ENCODE assay signal across 8 mouse cellular contexts in genomic region chr17:29188989-29189388, GRCm38 (mm10). TPM values are rescaled to one million over a fixed set of nuclear protein-coding genes. Genes with fewer than 3 reads are reported as not detected.
A peak's percentile ranks its signal among the peaks of the same experiment; 100 is the strongest.
DNase-seq lines count a peak whose midpoint lies in the region; ATAC-seq lines count a peak whose summit lies in the region.

No protein-coding gene starts in this region.

- H3K9ac ChIP-seq in kidney, embryonic 15.5 days: 0 out of 2 replicates have a peak overlapping the region, but pooled peaks have one; percentile 7
- H3K9ac ChIP-seq in neural tube, embryonic 15.5 days (replicated peaks): no peak overlapping the region

- H3K4me2 ChIP-seq in kidney, embryonic 15.5 days: peak overlapping the region; percentile 58
- H3K4me2 ChIP-seq in neural tube, embryonic 15.5 days: peak overlapping the region; percentile 34

- H3K4me1 ChIP-seq in kidney, embryonic 15.5 days: peaks cover 52% of the 10 kb centered on the region
- H3K4me1 ChIP-seq in limb, embryonic 10.5 days: peaks cover 74% of the 10 kb centered on the region
- peaks cover 27% of the 10 kb centered on the region for H3K4me1 ChIP-seq in neural tube, embryonic 15.5 days

- no peaks in the 10 kb centered on the region for H3K36me3 ChIP-seq in kidney, embryonic 15.5 days
- H3K36me3 ChIP-seq in limb, embryonic 10.5 days: no peaks in the 10 kb centered on the region
- no peaks in the 10 kb centered on the region for H3K36me3 ChIP-seq in neural tube, embryonic 15.5 days

- peak overlapping the region; percentile 18 for H3K4me3 ChIP-seq in kidney, embryonic 15.5 days (replicated peaks)
- H3K4me3 ChIP-seq in limb, embryonic 10.5 days: peak overlapping the region; percentile 37
- no peak overlapping the region for H3K4me3 ChIP-seq in neural tube, embryonic 15.5 days (replicated peaks)

- H3K27ac ChIP-seq in kidney, embryonic 15.5 days: no peak overlapping the region
- H3K27ac ChIP-seq in limb, embryonic 10.5 days: peak overlapping the region; percentile 80
- H3K27ac ChIP-seq in neural tube, embryonic 15.5 days (replicated peaks): no peak overlapping the region

- H3K27me3 ChIP-seq in kidney, embryonic 15.5 days: no peaks in the 10 kb centered on the region
- H3K27me3 ChIP-seq in limb, embryonic 10.5 days (ENCODE audit: low read depth, poor library complexity, severe bottlenecking): 0 out of 2 replicates have a peak, but pooled peaks cover 6% of the 10 kb centered on the region
- no peaks in the 10 kb centered on the region for H3K27me3 ChIP-seq in neural tube, embryonic 15.5 days (replicated peaks)

- 6% methylated on average over 12 of the region's 12 CpGs for WGBS in kidney, embryonic 15.5 days
- WGBS in limb, embryonic 10.5 days: 3% methylated on average over 12 of the region's 12 CpGs
- 15% methylated on average over 12 of the region's 12 CpGs for WGBS in neural tube, embryonic 15.5 days

- no peak for DNase-seq in kidney, adult 8-10 months
- DNase-seq in embryo, embryonic 9.5 days (ENCODE audit: extremely low spot score): peak; percentile 72
- peak; percentile 72 for DNase-seq in limb, embryonic 10.5 days (ENCODE audit: low spot score)
- no peak for DNase-seq in frontal cortex, adult 2 months (ENCODE audit: extremely low spot score in 1 of 2, low spot score in 1 of 2)
- DNase-seq in cerebellum, adult 8-10 months: no peak
- DNase-seq in adrenal gland, postnatal 10 days: no peak

- no peaks in the 10 kb centered on the region for H3K9me3 ChIP-seq in kidney, embryonic 15.5 days (replicated peaks)
- H3K9me3 ChIP-seq in limb, embryonic 10.5 days (replicated peaks): no peaks in the 10 kb centered on the region
- no peaks in the 10 kb centered on the region for H3K9me3 ChIP-seq in neural tube, embryonic 15.5 days (replicated peaks)

- ATAC-seq in kidney, embryonic 15.5 days (replicated peaks; ENCODE audit: low FRiP score): peak; percentile 66
- no peak for ATAC-seq in neural tube, embryonic 15.5 days (ENCODE audit: low FRiP score)

RNA-seq across cellular contexts. Expression of gene Cpne5, which starts 49.0 kb away (rescaled TPM):
- polyA plus RNA-seq in kidney, embryonic 15.5 days (2015; fragmentation: Nextera tagmentation; extraction: Ambion mirVana): 7.8 and 9.4 TPM in 2 replicates
- polyA plus RNA-seq in limb, embryonic 10.5 days (2016; fragmentation: Nextera tagmentation; extraction: Ambion mirVana): 2.0 and 3.2 TPM in 2 replicates
- 56.0 and 61.2 TPM in 2 replicates for polyA plus RNA-seq in neural tube, embryonic 15.5 days (2015; fragmentation: Nextera tagmentation; extraction: Ambion mirVana)
- polyA plus RNA-seq in frontal cortex, adult 2 months (2012; rRNA removed): 117 TPM in 2 replicates
- 1 to 10 TPM; 1.0 to 1.6 TPM for total RNA-seq in adrenal gland, postnatal 10 days (2021)

Comparison
In these comparisons a context has a peak if more than half of its experiments do, and no peak if none do; other contexts are left out.
1. DNase-seq: peak in embryo, embryonic 9.5 days (single experiment) and limb, embryonic 10.5 days (single experiment); none in kidney, adult 8-10 months (0 of 2), frontal cortex, adult 2 months (0 of 2), cerebellum, adult 8-10 months (single experiment) and adrenal gland, postnatal 10 days (single experiment).